ENCODE assay signal across 20 mouse cellular contexts in the genomic region with DNA sequence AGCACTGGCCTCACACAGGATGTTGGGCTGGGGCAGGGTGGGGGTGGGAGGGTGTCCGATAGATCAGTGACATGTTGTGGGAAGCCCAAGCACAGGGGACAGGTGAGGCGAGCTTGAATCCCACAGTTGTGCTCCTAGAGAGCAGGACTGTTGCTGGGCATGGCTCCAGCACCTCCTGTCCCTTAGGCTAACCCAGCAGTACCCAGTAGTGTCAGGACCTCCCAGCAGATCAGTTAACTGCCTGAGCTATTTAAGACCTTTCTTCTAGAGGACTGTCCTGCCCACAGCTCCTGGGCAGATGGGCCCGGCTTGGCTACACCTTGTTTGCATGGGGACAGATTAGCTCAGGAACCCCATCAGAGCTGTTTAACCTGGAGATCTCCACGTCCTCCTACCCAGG. TPM values are rescaled to one million over a fixed set of nuclear protein-coding genes. Genes with fewer than 3 reads are reported as not detected.
DNase-seq lines count a peak whose midpoint lies in the region; ATAC-seq lines count a peak whose summit lies in the region.
"Had no signal": no experiment of that assay in that cellular context is flagged by ENCODE, and none has a peak within 500 bp of the region (broad histone marks: within the 10 kb centered on the region; RNA-seq: fewer than 3 reads in every experiment).

No protein-coding gene starts in this region.

- ATAC-seq in heart, embryonic 13.5 days (ENCODE audit: extremely low read depth, insufficient number of reproducible peaks, low FRiP score, low TSS enrichment), result no peak
- no peak for ATAC-seq in liver, embryonic 13.5 days (ENCODE audit: low read depth)
- no peak for ATAC-seq in liver, embryonic 12.5 days
- no peak for ATAC-seq in intestine, embryonic 15.5 days
- no peak for ATAC-seq in stomach, embryonic 16.5 days (ENCODE audit: insufficient read depth, low FRiP score)
- ATAC-seq: forebrain, embryonic 13.5 days had no signal

- no peak overlapping the region for H3K4me3 ChIP-seq in heart, embryonic 13.5 days
- no peak overlapping the region for H3K4me3 ChIP-seq in liver, embryonic 13.5 days (replicated peaks)
- no peak overlapping the region for H3K4me3 ChIP-seq in liver, embryonic 12.5 days
- no peak overlapping the region for H3K4me3 ChIP-seq in intestine, embryonic 15.5 days (replicated peaks)
- H3K4me3 ChIP-seq in stomach, embryonic 16.5 days (replicated peaks; ENCODE audit: low read length), result no peak overlapping the region
- H3K4me3 ChIP-seq: forebrain, embryonic 13.5 days; layer of hippocampus, adult 2 months; midbrain, embryonic 10.5 days; neural tube, embryonic 12.5 days had no signal

- H3K27ac ChIP-seq in heart, embryonic 13.5 days (replicated peaks), result peak overlapping the region; percentile 8
- H3K27ac ChIP-seq in liver, embryonic 13.5 days, result peak overlapping the region; percentile 25; the same call in 1 of the 2 replicates
- no peak overlapping the region for H3K27ac ChIP-seq in liver, embryonic 12.5 days
- H3K27ac ChIP-seq in intestine, embryonic 15.5 days, result no peak overlapping the region
- no peak overlapping the region for H3K27ac ChIP-seq in stomach, embryonic 16.5 days (ENCODE audit: low read length)
- H3K27ac ChIP-seq: forebrain, embryonic 13.5 days; hindbrain, embryonic 14.5 days; layer of hippocampus, adult 2 months; midbrain, embryonic 10.5 days; neural tube, embryonic 12.5 days had no signal

- peak overlapping the region; percentile 63 for H3K9ac ChIP-seq in heart, embryonic 13.5 days
- H3K9ac ChIP-seq in liver, embryonic 13.5 days, result no peak overlapping the region
- H3K9ac ChIP-seq in liver, embryonic 12.5 days, result no peak overlapping the region
- H3K9ac ChIP-seq in intestine, embryonic 15.5 days, result no peak overlapping the region
- peak overlapping the region; percentile 1; the same call in 1 of the 2 replicates for H3K9ac ChIP-seq in stomach, embryonic 16.5 days (ENCODE audit: low read length)
- H3K9ac ChIP-seq: forebrain, embryonic 13.5 days; hindbrain, embryonic 14.5 days; neural tube, embryonic 12.5 days had no signal

- H3K27me3 ChIP-seq in heart, embryonic 13.5 days (replicated peaks), result 0 out of 2 replicates have a peak, but pooled peaks cover 4% of the 10 kb centered on the region
- no peaks in the 10 kb centered on the region; the same call in 1 of the 2 replicates for H3K27me3 ChIP-seq in liver, embryonic 13.5 days
- peaks cover 14% of the 10 kb centered on the region for H3K27me3 ChIP-seq in liver, embryonic 12.5 days (replicated peaks)
- no peaks in the 10 kb centered on the region for H3K27me3 ChIP-seq in intestine, embryonic 15.5 days (replicated peaks)
- peaks cover 7% of the 10 kb centered on the region for H3K27me3 ChIP-seq in stomach, embryonic 16.5 days (ENCODE audit: control insufficient read depth, insufficient read depth, low read length)

- 41% methylated on average over 4 of the region's 4 CpGs for WGBS in heart, embryonic 13.5 days
- WGBS in liver, embryonic 13.5 days (ENCODE audit: insufficient replicate concordance), result 49% methylated on average over 4 of the region's 4 CpGs
- 45% methylated on average over 4 of the region's 4 CpGs for WGBS in liver, embryonic 12.5 days (ENCODE audit: insufficient replicate concordance)
- 56% methylated on average over 4 of the region's 4 CpGs for WGBS in intestine, embryonic 15.5 days
- WGBS in stomach, embryonic 16.5 days, result 47% methylated on average over 4 of the region's 4 CpGs

- H3K4me1 ChIP-seq in heart, embryonic 13.5 days, result peaks cover 82% of the 10 kb centered on the region
- peaks cover 93% of the 10 kb centered on the region for H3K4me1 ChIP-seq in liver, embryonic 13.5 days (replicated peaks)
- H3K4me1 ChIP-seq in liver, embryonic 12.5 days, result peaks cover 87% of the 10 kb centered on the region
- peaks cover 54% of the 10 kb centered on the region for H3K4me1 ChIP-seq in intestine, embryonic 15.5 days (replicated peaks)
- peaks cover 58% of the 10 kb centered on the region for H3K4me1 ChIP-seq in stomach, embryonic 16.5 days (ENCODE audit: control insufficient read depth, insufficient read depth, low read length)

- H3K9me3 ChIP-seq in heart, embryonic 13.5 days, result no peaks in the 10 kb centered on the region
- H3K9me3 ChIP-seq in liver, embryonic 13.5 days (replicated peaks), result no peaks in the 10 kb centered on the region
- no peaks in the 10 kb centered on the region for H3K9me3 ChIP-seq in liver, embryonic 12.5 days (replicated peaks)
- no peaks in the 10 kb centered on the region for H3K9me3 ChIP-seq in intestine, embryonic 15.5 days
- H3K9me3 ChIP-seq in stomach, embryonic 16.5 days (replicated peaks; ENCODE audit: control insufficient read depth, low read length), result no peaks in the 10 kb centered on the region
- H3K9me3 ChIP-seq: forebrain, embryonic 13.5 days; midbrain, embryonic 10.5 days; neural tube, embryonic 12.5 days had no signal

- H3K4me2 ChIP-seq in heart, embryonic 13.5 days, result no peak overlapping the region
- H3K4me2 ChIP-seq in liver, embryonic 13.5 days, result no peak overlapping the region
- H3K4me2 ChIP-seq in liver, embryonic 12.5 days, result no peak overlapping the region
- peak overlapping the region; percentile 1; the same call in 1 of the 2 replicates for H3K4me2 ChIP-seq in intestine, embryonic 15.5 days (replicated peaks)
- no peak overlapping the region for H3K4me2 ChIP-seq in stomach, embryonic 16.5 days (ENCODE audit: low read depth, low read length)
- H3K4me2 ChIP-seq: forebrain, embryonic 13.5 days; hindbrain, embryonic 14.5 days; neural tube, embryonic 12.5 days had no signal

- no peaks in the 10 kb centered on the region for H3K36me3 ChIP-seq in heart, embryonic 13.5 days
- H3K36me3 ChIP-seq in liver, embryonic 13.5 days, result no peaks in the 10 kb centered on the region
- H3K36me3 ChIP-seq in liver, embryonic 12.5 days, result no peaks in the 10 kb centered on the region
- H3K36me3 ChIP-seq in intestine, embryonic 15.5 days, result no peaks in the 10 kb centered on the region
- H3K36me3 ChIP-seq in stomach, embryonic 16.5 days (ENCODE audit: control insufficient read depth, insufficient read depth, low read length), result no peaks in the 10 kb centered on the region
- H3K36me3 ChIP-seq: midbrain, embryonic 10.5 days; neural tube, embryonic 12.5 days had no signal

- no peak for DNase-seq in heart, adult 8-10 months (ENCODE audit: low spot score)
- no peak for DNase-seq in liver, embryonic 13.5 days
- DNase-seq in layer of hippocampus, adult 18-20 months (ENCODE audit: low spot score in 2 of 2), result no peak
- no peak for DNase-seq in embryo, embryonic 10.5 days (ENCODE audit: low spot score)
- DNase-seq: cerebellum, adult 11 months; cerebellum, postnatal 14 days; kidney, adult 8-10 months; left cerebral cortex, postnatal 4 days; lung, postnatal 4 days; thymus, postnatal 25 days had no signal

RNA-seq across cellular contexts. Expression of a gene that starts 5.2 kb away (rescaled TPM):
- 18.9 and 19.0 TPM in 2 replicates for polyA plus RNA-seq in heart, embryonic 13.5 days (2015; fragmentation: Nextera tagmentation; extraction: Ambion mirVana)
- total RNA-seq in heart, adult 8-10 months (2022), result 10 to 100 TPM; 15.7 to 31.8 (median 20.3) TPM
- 9.8 and 10.2 TPM in 2 replicates for polyA plus RNA-seq in liver, embryonic 13.5 days (2015; fragmentation: Nextera tagmentation; extraction: Ambion mirVana)
- 13.4 and 14.3 TPM in 2 replicates for polyA plus RNA-seq in liver, embryonic 12.5 days (2016; fragmentation: Nextera tagmentation; extraction: Ambion mirVana)
- 77.2 and 80.6 TPM in 2 replicates for polyA plus RNA-seq in intestine, embryonic 15.5 days (2015; fragmentation: Nextera tagmentation; extraction: Ambion mirVana)
- polyA plus RNA-seq in stomach, embryonic 16.5 days (2015; fragmentation: Nextera tagmentation; extraction: Ambion mirVana), result 65.6 and 75.3 TPM in 2 replicates
- 1 to 10 TPM; 2.5 to 3.0 TPM for total RNA-seq in layer of hippocampus, adult 18-20 months (2021)

RNA-seq across cellular contexts. Expression of a gene that starts 14.5 kb away (rescaled TPM):
- polyA plus RNA-seq in heart, embryonic 13.5 days (2015; fragmentation: Nextera tagmentation; extraction: Ambion mirVana), result 24.4 and 27.5 TPM in 2 replicates
- total RNA-seq in heart, adult 8-10 months (2022), result 1 to 10 TPM; 6.9 to 8.8 (median 7.5) TPM
- polyA plus RNA-seq in liver, embryonic 13.5 days (2015; fragmentation: Nextera tagmentation; extraction: Ambion mirVana), result 19.3 and 20.1 TPM in 2 replicates
- 23.5 and 25.6 TPM in 2 replicates for polyA plus RNA-seq in liver, embryonic 12.5 days (2016; fragmentation: Nextera tagmentation; extraction: Ambion mirVana)
- 31.3 and 34.9 TPM in 2 replicates for polyA plus RNA-seq in intestine, embryonic 15.5 days (2015; fragmentation: Nextera tagmentation; extraction: Ambion mirVana)
- polyA plus RNA-seq in stomach, embryonic 16.5 days (2015; fragmentation: Nextera tagmentation; extraction: Ambion mirVana), result 26.4 and 28.1 TPM in 2 replicates
- 10 to 100 TPM; 11.1 to 11.4 TPM for total RNA-seq in layer of hippocampus, adult 18-20 months (2021)

RNA-seq across cellular contexts. Expression of a gene that starts 15.6 kb away (rescaled TPM):
- polyA plus RNA-seq in heart, embryonic 13.5 days (2015; fragmentation: Nextera tagmentation; extraction: Ambion mirVana), result 20.0 and 20.1 TPM in 2 replicates
- 10 to 100 TPM; 40.3 to 48.2 (median 44.7) TPM for total RNA-seq in heart, adult 8-10 months (2022)
- 5.7 and 6.0 TPM in 2 replicates for polyA plus RNA-seq in liver, embryonic 13.5 days (2015; fragmentation: Nextera tagmentation; extraction: Ambion mirVana)
- 8.3 and 9.2 TPM in 2 replicates for polyA plus RNA-seq in liver, embryonic 12.5 days (2016; fragmentation: Nextera tagmentation; extraction: Ambion mirVana)
- 12.0 and 12.1 TPM in 2 replicates for polyA plus RNA-seq in intestine, embryonic 15.5 days (2015; fragmentation: Nextera tagmentation; extraction: Ambion mirVana)
- 14.9 and 16.8 TPM in 2 replicates for polyA plus RNA-seq in stomach, embryonic 16.5 days (2015; fragmentation: Nextera tagmentation; extraction: Ambion mirVana)
- 10 to 100 TPM; 19.4 to 19.9 TPM for total RNA-seq in layer of hippocampus, adult 18-20 months (2021)

RNA-seq across cellular contexts. Expression of a gene that starts 29.2 kb away (rescaled TPM):
- 0.17 and 0.27 TPM in 2 replicates for polyA plus RNA-seq in heart, embryonic 13.5 days (2015; fragmentation: Nextera tagmentation; extraction: Ambion mirVana)
- under 1 TPM in 1 of 4 experiments, not detected in 3; 0.06 TPM for total RNA-seq in heart, adult 8-10 months (2022)
- polyA plus RNA-seq in liver, embryonic 13.5 days (2015; fragmentation: Nextera tagmentation; extraction: Ambion mirVana), result 0.36 and 0.46 TPM in 2 replicates
- 0.38 and 0.83 TPM in 2 replicates for polyA plus RNA-seq in liver, embryonic 12.5 days (2016; fragmentation: Nextera tagmentation; extraction: Ambion mirVana)
- polyA plus RNA-seq in intestine, embryonic 15.5 days (2015; fragmentation: Nextera tagmentation; extraction: Ambion mirVana), result 95.2 and 111 TPM in 2 replicates
- 20.8 and 21.1 TPM in 2 replicates for polyA plus RNA-seq in stomach, embryonic 16.5 days (2015; fragmentation: Nextera tagmentation; extraction: Ambion mirVana)
- total RNA-seq in layer of hippocampus, adult 18-20 months (2021), result under 1 TPM; 0.15 to 0.57 TPM
- total RNA-seq: adrenal gland, adult 18-20 months had no signal
- polyA plus RNA-seq: hindbrain, embryonic 14.5 days had no signal

Comparison
In these comparisons a context has a peak if more than half of its experiments do, and no peak if none do; other contexts are left out.
1. H3K27ac ChIP-seq: peak in heart, embryonic 13.5 days (single experiment) and liver, embryonic 13.5 days (single experiment); none in liver, embryonic 12.5 days (single experiment), intestine, embryonic 15.5 days (single experiment) and stomach, embryonic 16.5 days (single experiment).
2. H3K9ac ChIP-seq: peak in heart, embryonic 13.5 days (single experiment) and stomach, embryonic 16.5 days (single experiment); none in liver, embryonic 13.5 days (single experiment), liver, embryonic 12.5 days (single experiment) and intestine, embryonic 15.5 days (single experiment).